Comparison of ENCODE assay signal across 21 mouse cellular contexts in genomic region chr17:18719795-18720194, GRCm38 (mm10).
DNase-seq lines count a peak whose midpoint lies in the region; ATAC-seq and TF ChIP-seq lines count a peak whose summit lies in the region.
"Had no signal": no experiment of that assay in that cellular context is flagged by ENCODE, and none has a peak within 500 bp of the region (broad histone marks: within the 10 kb centered on the region; RNA-seq: fewer than 3 reads in every experiment).

No protein-coding gene starts in this region.

- no peak overlapping the region for H3K4me3 ChIP-seq in spleen, adult 2 months (ENCODE audit: extremely low read depth, insufficient read depth, insufficient read length)
- H3K4me3 ChIP-seq in neural tube, embryonic 15.5 days (replicated peaks): no peak overlapping the region
- H3K4me3 ChIP-seq: embryonic facial prominence, embryonic 10.5 days; embryonic facial prominence, embryonic 12.5 days; forebrain, embryonic 13.5 days; forebrain, embryonic 15.5 days had no signal

- peak; percentile 71 for ATAC-seq in CD4-positive, CD25-positive, alpha-beta regulatory T cell, adult 4 months
- no peak for ATAC-seq in neural tube, embryonic 15.5 days (ENCODE audit: low FRiP score)
- ATAC-seq: forebrain, embryonic 13.5 days; forebrain, embryonic 15.5 days; forebrain, postnatal 0 days had no signal

- no peak overlapping the region for H3K4me2 ChIP-seq in neural tube, embryonic 15.5 days
- H3K4me2 ChIP-seq: embryonic facial prominence, embryonic 12.5 days; forebrain, embryonic 13.5 days; forebrain, embryonic 15.5 days had no signal

- no peak for TF ChIP-seq CTCF in spleen, adult 2 months (IDR thresholded peaks at IDR 0.05; ENCODE audit: extremely low read depth, insufficient read depth, insufficient read length, insufficient replicate concordance)

- peaks cover 33% of the 10 kb centered on the region; the same call in 1 of the 2 replicates for H3K9me3 ChIP-seq in neural tube, embryonic 15.5 days (replicated peaks)

- H3K9ac ChIP-seq in neural tube, embryonic 15.5 days (replicated peaks): no peak overlapping the region
- H3K9ac ChIP-seq: embryonic facial prominence, embryonic 12.5 days; forebrain, embryonic 13.5 days; forebrain, embryonic 15.5 days; forebrain, postnatal 0 days had no signal

- no peaks in the 10 kb centered on the region for H3K36me3 ChIP-seq in spleen, adult 2 months (ENCODE audit: control insufficient read depth, insufficient read depth, low read length)
- no peaks in the 10 kb centered on the region for H3K36me3 ChIP-seq in neural tube, embryonic 15.5 days
- H3K36me3 ChIP-seq: embryonic facial prominence, embryonic 10.5 days; embryonic facial prominence, embryonic 12.5 days; forebrain, embryonic 15.5 days had no signal

- TF ChIP-seq POLR2A in spleen, adult 2 months (IDR thresholded peaks at IDR 0.05; ENCODE audit: low read depth, low read length): no peak

- DNase-seq in spleen, adult 2 months (ENCODE audit: low read depth in 1 of 2, low spot score in 2 of 2): no peak
- no peak for DNase-seq in spleen, postnatal 14 days (ENCODE audit: low spot score in 2 of 2)
- DNase-seq in induced T-regulatory cell, adult 2 months (ENCODE audit: low read depth): peak; percentile 23
- DNase-seq in naive thymus-derived CD4-positive, alpha-beta T cell, adult 2 months (ENCODE audit: low read depth): peak; percentile 15
- no peak for DNase-seq in layer of hippocampus, adult 8-10 months (ENCODE audit: low spot score in 2 of 2)
- DNase-seq in adrenal gland, postnatal 36 days: no peak
- DNase-seq: adrenal gland, adult 8-10 months; adrenal gland, postnatal 14 days; B cell, adult 2 months; cerebellum, adult 18-20 months; cerebellum, adult 8-10 months; cerebellum, adult 9-11 months; cerebellum, postnatal 14 days; cerebellum, postnatal 36 days; forebrain, postnatal 0 days had no signal

- H3K27ac ChIP-seq in spleen, adult 2 months (ENCODE audit: insufficient read depth, low read length): peak overlapping the region; percentile 14; the same call in 1 of the 2 replicates
- no peak overlapping the region for H3K27ac ChIP-seq in neural tube, embryonic 15.5 days (replicated peaks)
- H3K27ac ChIP-seq: embryonic facial prominence, embryonic 10.5 days; embryonic facial prominence, embryonic 12.5 days; forebrain, embryonic 13.5 days; forebrain, embryonic 15.5 days had no signal

- H3K27me3 ChIP-seq in spleen, adult 2 months (ENCODE audit: control insufficient read depth, insufficient read depth, low read length): no peaks in the 10 kb centered on the region
- H3K27me3 ChIP-seq in neural tube, embryonic 15.5 days (replicated peaks): no peaks in the 10 kb centered on the region
- H3K27me3 ChIP-seq: embryonic facial prominence, embryonic 12.5 days; forebrain, embryonic 13.5 days; forebrain, embryonic 15.5 days had no signal

- H3K4me1 ChIP-seq in spleen, adult 2 months (ENCODE audit: control insufficient read depth, insufficient read depth, insufficient read length): no peaks in the 10 kb centered on the region
- H3K4me1 ChIP-seq in neural tube, embryonic 15.5 days: no peaks in the 10 kb centered on the region
- H3K4me1 ChIP-seq: embryonic facial prominence, embryonic 10.5 days; embryonic facial prominence, embryonic 12.5 days; forebrain, embryonic 13.5 days; forebrain, embryonic 15.5 days had no signal

Comparison
In these comparisons a context has a peak if more than half of its experiments do, and no peak if none do; other contexts are left out.
1. DNase-seq: peak in induced T-regulatory cell, adult 2 months (single experiment) and naive thymus-derived CD4-positive, alpha-beta T cell, adult 2 months (single experiment); none in spleen, adult 2 months (0 of 2), spleen, postnatal 14 days (0 of 2), layer of hippocampus, adult 8-10 months (0 of 2) and adrenal gland, postnatal 36 days (0 of 2).